Mouse (Mus musculus) gastrocnemius, postnatal 36 days (tissue): ENCODE measurements around the gene Mmp14. TPM values are rescaled to one million over a fixed set of nuclear protein-coding genes. Genes with fewer than 3 reads are reported as not detected.
A peak's percentile ranks its signal among the peaks of the same experiment; 100 is the strongest.

Source experiments
- DNase-seq, 2 experiments: peaks; one replicate each; pipeline ENCODE4 v3.0.0; 2022
- intact Hi-C: fragments of 180-260 bp; cut with DNase I; formaldehyde crosslinking; loops from one replicate; pipeline ENCODE4 v1.15.1; 2025
- total RNA-seq, 2 experiments: library from RNA; stranded (reverse); gene quantifications; 2 replicates each; pipeline ENCODE4 v1.2.3; 2021

Gene Mmp14
- total RNA-seq, 2 experiments from 2014 or later = 10.7 to 10.8 TPM

GRCm38 (mm10) chr14:54432837-54433830 is 1.7 kb downstream of the Mmp14 start:
- intact Hi-C loops = no loop called here

GRCm38 (mm10) chr14:54433941-54434531 is 2.6 kb downstream of the Mmp14 start:
- DNase-seq = no peak
- intact Hi-C loops = no loop called here

More at GRCm38 (mm10) chr14:54432837-54433830, 1.7 kb downstream of the Mmp14 start:
- DNase-seq = no peak

- no peak for DNase-seq
- intact Hi-C loops = no loop called here
Observed at GRCm38 (mm10) chr14:54435194-54435918, 3.9 kb downstream of the Mmp14 start.

DNA sequence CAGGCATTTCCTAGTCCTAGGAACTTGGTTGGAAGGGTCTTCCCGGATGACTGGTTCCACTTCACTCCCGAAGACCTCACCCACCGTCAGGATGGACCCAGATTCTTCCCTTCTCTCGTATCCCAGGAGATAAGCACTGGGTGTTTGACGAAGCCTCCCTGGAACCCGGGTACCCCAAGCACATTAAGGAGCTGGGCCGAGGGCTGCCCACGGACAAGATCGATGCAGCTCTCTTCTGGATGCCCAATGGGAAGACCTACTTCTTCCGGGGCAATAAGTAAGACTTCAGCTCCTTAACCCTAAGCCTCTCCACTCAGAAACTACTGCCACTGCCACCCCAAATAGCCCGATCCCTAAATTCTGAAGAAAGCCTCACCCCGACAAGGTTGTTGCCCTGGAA is 7.7 kb downstream of the Mmp14 start:
- intact Hi-C loops = no loop called here
- DNase-seq = no peak

- intact Hi-C loops = no loop called here
- DNase-seq = no peak
Observed at GRCm38 (mm10) chr14:54439610-54440009, 8.2 kb downstream of the Mmp14 start.

DNA sequence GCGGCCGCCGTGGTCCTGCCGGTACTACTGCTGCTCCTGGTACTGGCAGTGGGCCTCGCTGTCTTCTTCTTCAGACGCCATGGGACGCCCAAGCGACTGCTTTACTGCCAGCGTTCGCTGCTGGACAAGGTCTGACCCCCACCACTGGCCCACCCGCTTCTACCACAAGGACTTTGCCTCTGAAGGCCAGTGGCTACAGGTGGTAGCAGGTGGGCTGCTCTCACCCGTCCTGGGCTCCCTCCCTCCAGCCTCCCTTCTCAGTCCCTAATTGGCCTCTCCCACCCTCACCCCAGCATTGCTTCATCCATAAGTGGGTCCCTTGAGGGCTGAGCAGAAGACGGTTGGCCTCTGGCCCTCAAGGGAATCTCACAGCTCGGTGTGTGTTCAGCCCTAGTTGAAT is 9.1 kb downstream of the Mmp14 start:
- intact Hi-C loops = no loop called here
- DNase-seq = no peak

GRCm38 (mm10) chr14:54441365-54441764 is 10.0 kb downstream of the Mmp14 start:
- DNase-seq = no peak
- intact Hi-C loops = no loop called here

DNA sequence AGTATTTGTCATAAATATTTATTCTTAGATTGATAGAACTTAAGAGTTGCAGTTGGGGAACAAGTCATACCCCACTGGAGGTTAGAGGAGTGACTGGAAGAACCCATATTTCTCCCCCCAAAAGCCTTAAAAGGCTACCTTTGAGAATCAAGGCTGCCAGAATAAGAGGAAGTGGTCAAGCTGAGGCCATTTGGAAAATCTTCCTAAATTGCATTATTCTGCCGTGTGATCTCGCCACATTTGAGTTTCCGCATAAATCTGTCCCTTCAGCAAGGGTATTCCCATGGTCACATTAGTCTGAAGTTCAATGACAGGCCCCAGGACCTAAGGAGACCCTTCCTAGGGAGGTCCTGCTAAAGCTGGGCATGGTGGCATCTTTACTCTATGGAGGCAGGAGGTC is 11.1 kb downstream of the Mmp14 start:
- intact Hi-C loops = no loop called here
- no peak for DNase-seq

- intact Hi-C loops = no loop called here
- peak; percentile 53 to 62 for DNase-seq
Observed at GRCm38 (mm10) chr14:54443196-54443595, 11.8 kb downstream of the Mmp14 start.

GRCm38 (mm10) chr14:54443712-54444618 is 12.6 kb downstream of the Mmp14 start:
- peak; percentile 57 to 71 for DNase-seq
- intact Hi-C loops = no loop called here

- peak in 1 of 2 experiments; percentile 36 for DNase-seq
- intact Hi-C loops = no loop called here
Observed at GRCm38 (mm10) chr14:54445476-54445875, 14.1 kb downstream of the Mmp14 start.

- no peak for DNase-seq
- intact Hi-C loops = loop anchor here (10.0 kb wide), 1 partner anchor 229 kb away; no protein-coding TSS in a partner anchor
Observed at GRCm38 (mm10) chr14:54453566-54453965, 22.2 kb downstream of the Mmp14 start.

- DNase-seq = no peak
- intact Hi-C loops = loop anchor here (10.0 kb wide), 1 partner anchor 230 kb away; no protein-coding TSS in a partner anchor
Observed at GRCm38 (mm10) chr14:54454669-54455528, 23.5 kb downstream of the Mmp14 start.

DNA sequence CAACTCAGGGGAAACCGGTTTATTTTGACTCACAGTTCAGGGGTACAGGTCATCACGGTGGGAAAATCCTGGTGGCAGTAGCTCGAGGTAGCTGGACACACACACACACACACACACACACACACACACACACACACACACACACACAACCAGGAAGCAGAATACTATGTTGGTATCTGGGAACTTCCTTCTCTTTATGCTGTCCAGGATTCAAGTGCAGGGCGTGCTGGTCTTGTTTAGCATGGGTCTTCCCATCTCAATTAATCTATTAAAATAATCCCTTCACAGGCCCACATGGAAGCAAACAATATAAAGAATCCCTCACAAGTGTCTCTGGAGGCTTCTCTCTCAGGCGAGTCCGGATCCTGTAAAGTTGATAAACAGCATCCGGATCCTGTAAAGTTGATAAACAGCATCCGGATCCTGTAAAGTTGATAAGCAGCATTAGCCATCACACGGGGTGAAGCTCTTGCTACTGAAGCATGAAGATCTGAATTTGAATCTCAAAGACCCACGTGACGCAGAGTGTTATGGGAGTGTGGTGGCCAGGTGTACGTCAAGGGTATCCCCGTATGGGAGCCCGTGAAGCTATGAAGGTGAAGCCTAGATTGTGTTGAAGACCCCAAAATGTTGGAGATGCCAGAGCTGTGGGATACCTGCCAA is 26.6 kb downstream of the Mmp14 start:
- intact Hi-C loops = loop anchor here (10.0 kb wide), 1 partner anchor 233 kb away; no protein-coding TSS in a partner anchor
- no peak for DNase-seq

GRCm38 (mm10) chr14:54462146-54462545 is 30.7 kb downstream of the Mmp14 start:
- no peak for DNase-seq
- intact Hi-C loops = no loop called here

DNA sequence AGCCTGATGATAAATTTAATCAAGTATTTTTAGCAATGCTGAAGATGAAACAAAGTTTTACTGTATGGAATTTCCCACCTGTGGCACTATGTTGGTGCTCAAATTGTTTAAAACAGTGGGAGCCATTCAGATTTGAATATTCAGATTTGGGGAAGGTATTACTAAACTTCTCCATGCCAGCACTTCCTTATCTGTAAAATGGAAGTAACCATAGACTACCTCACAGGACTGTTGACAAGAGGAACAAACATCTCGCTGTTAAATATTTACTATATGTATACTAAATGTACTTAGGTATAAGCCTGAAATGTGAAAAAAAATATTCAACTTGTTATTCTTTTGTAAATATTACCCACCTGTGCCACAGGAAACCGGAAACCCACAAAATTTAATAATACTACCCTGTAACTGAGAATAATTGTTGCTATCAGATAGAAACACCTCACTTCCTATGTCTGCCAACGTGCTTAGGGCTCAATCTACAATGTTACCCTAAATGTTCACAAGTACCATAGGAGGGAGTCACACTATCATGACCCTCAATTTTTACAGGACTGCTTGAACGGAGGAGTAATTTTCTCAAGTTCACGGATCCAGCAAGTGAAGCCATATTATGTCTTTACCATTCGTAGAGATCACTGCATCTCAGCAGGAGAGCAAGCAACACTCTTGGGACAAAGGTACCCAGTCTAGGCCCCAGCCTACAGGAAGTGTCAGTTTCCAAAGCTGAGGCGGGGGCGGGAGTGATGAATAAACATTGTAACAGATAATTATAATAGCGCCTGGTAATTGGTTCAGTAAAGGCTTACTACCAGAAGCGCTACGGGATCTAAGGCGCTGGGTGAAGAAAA is 31.9 kb downstream of the Mmp14 start:
- intact Hi-C loops = no loop called here
- DNase-seq = no peak

DNA sequence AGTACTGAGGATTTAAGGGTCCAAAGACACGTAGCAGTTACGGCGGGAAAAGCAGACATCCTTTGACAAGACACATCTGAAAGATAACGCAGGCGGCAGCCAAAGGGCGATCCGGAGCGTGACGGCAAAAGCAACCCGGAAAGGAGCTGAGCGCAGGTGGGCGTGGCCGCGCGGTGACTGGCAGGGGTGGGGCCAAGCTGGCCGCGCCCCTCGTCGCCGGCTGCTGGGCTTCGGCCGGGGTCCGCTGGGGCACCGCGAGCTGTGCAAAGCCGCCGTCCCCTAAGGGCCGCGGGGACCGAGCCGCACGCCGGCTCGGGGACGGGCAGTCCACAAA is 32.5 kb downstream of the Mmp14 start, which contains the start of gene Lrp10:
Lrp10 (plus strand) TSS at position 179 of the 334 bp plus-strand sequence.
- peak; percentile 82 to 87 for DNase-seq
- intact Hi-C loops = no loop called here
